Mouse (Mus musculus): ENCODE results near the gene Gba. TPM values are rescaled to one million over a fixed set of nuclear protein-coding genes. Genes with fewer than 3 reads are reported as not detected.

Gene Gba
- polyA plus RNA-seq, 1 experiment from 2014 or later: 26.2 TPM

DNA sequence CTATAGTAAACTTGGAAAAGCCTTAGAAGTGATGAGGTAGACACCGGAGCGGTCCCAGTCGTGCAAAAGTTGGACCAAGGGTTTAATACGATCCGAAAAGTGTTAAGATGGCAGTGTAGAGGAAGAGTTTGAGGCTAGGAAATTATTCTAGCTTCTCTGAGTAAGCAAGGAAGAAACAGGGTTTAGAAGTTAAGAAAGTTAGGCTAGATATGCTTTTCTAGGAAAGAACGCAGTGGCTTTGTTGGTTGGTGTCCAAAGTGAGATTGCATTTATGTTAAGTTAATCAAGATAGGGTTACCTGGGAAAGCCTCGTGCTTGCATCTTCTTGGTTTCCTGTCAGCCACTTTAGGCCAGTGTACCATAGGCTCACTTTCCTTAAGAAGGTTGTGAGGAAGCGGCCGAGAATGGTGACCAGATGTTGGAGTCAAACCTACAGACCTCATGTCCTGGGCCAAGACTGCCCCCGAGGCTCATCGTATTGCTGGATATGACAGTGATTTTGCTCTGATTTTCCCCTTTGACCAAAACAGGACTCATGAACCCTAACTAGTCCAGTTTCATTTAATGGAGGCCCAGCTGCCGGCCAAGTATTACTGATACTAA, 37.4 kb upstream of the Gba start:
- Histone ChIP-seq H3K27ac (replicated peaks) (peak overlapping the region; percentile 89), H3K4me3 (replicated peaks) (peak overlapping the region; percentile 71), H3K9me3 (replicated peaks) (no peaks in the 10 kb centered on the region), H3K4me1 (replicated peaks) (peaks cover 32% of the 10 kb centered on the region), H3K9ac (peak overlapping the region; percentile 85), H3K27me3 (no peaks in the 10 kb centered on the region), H3K36me3 (replicated peaks) (peaks cover 36% of the 10 kb centered on the region), H3K4me2 (peak overlapping the region; percentile 77)
- 15% methylated on average over 12 of the region's 12 CpGs for WGBS (ENCODE audit: insufficient replicate concordance)
- no peak; the same call in 1 of the 2 replicates for ATAC-seq (ENCODE audit: insufficient read depth)

DNA sequence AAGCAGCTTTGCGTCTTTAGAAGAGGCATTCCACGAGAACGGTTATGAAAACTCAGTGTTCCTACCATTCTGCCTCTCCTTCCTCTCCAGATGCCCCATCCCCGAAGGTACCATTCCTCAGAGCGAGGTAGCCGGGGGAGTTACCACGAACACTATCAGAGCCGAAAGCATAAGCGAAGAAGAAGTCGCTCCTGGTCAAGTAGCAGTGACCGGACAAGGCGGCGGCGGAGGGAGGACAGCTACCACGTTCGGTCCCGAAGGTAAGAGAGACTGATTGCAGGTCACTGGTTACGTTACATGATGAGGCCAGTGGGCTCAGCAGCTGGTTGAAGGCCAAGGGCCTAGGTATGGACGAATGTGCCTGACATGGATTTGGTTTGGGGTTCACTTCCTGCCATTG, 35.8 kb upstream of the Gba start:
- Histone ChIP-seq H3K4me3 (replicated peaks) (no peak overlapping the region), H3K36me3 (replicated peaks) (peaks cover 50% of the 10 kb centered on the region)

GRCm38 (mm10) chr3:89174844-89175243, 27.9 kb upstream of the Gba start:
- Histone ChIP-seq H3K9me3 (replicated peaks) (no peaks in the 10 kb centered on the region), H3K27ac (replicated peaks) (no peak overlapping the region), H3K4me2 (no peak overlapping the region), H3K4me1 (replicated peaks) (peaks cover 32% of the 10 kb centered on the region), H3K27me3 (no peaks in the 10 kb centered on the region), H3K9ac (no peak overlapping the region), H3K36me3 (replicated peaks) (peaks cover 81% of the 10 kb centered on the region), H3K4me3 (replicated peaks) (no peak overlapping the region)
- WGBS (ENCODE audit: insufficient replicate concordance): 87% methylated on average over 11 of the region's 11 CpGs
- ATAC-seq (ENCODE audit: insufficient read depth): no peak

More for the DNA sequence above, 35.8 kb upstream of the Gba start:
- Histone ChIP-seq H3K27ac (replicated peaks) (no peak overlapping the region), H3K27me3 (no peaks in the 10 kb centered on the region), H3K4me2 (no peak overlapping the region), H3K9me3 (replicated peaks) (no peaks in the 10 kb centered on the region), H3K4me1 (replicated peaks) (peaks cover 30% of the 10 kb centered on the region), H3K9ac (no peak overlapping the region)
- ATAC-seq (ENCODE audit: insufficient read depth): no peak
- WGBS (ENCODE audit: insufficient replicate concordance): 89% methylated on average over 19 of the region's 19 CpGs

GRCm38 (mm10) chr3:89175544-89175943, 27.2 kb upstream of the Gba start:
- ATAC-seq (ENCODE audit: insufficient read depth): no peak
- peaks cover 81% of the 10 kb centered on the region for H3K36me3 ChIP-seq (replicated peaks)
- no peak overlapping the region for H3K4me2 ChIP-seq
- no peaks in the 10 kb centered on the region for H3K9me3 ChIP-seq (replicated peaks)
- H3K9ac ChIP-seq: no peak overlapping the region
- no peak overlapping the region for H3K27ac ChIP-seq (replicated peaks)
- H3K4me1 ChIP-seq (replicated peaks): peaks cover 32% of the 10 kb centered on the region
- WGBS (ENCODE audit: insufficient replicate concordance): 86% methylated on average over 10 of the region's 10 CpGs
- H3K27me3 ChIP-seq: no peaks in the 10 kb centered on the region
- no peak overlapping the region for H3K4me3 ChIP-seq (replicated peaks)

DNA sequence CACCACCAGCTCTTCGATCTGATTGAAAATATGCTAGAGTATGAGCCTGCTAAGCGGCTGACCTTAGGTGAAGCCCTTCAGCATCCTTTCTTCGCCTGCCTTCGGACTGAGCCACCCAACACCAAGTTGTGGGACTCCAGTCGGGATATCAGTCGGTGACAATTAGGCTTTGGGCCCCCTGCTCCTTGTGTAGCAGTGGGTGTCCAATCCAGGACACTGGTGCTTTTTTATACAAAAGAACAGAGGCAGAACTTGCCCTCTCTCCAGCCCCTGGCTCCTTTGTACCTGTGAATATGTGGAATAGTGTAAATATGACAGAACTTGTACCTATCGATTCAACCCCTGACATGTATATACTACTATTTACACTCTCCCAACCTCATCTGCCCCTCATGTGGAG, 26.3 kb upstream of the Gba start:
- Histone ChIP-seq H3K9ac (no peak overlapping the region), H3K9me3 (replicated peaks) (no peaks in the 10 kb centered on the region), H3K27ac (replicated peaks) (peak overlapping the region; percentile 24; the same call in 1 of the 2 replicates), H3K4me3 (replicated peaks) (no peak overlapping the region; the same call in 1 of the 2 replicates), H3K27me3 (no peaks in the 10 kb centered on the region), H3K4me1 (replicated peaks) (peaks cover 32% of the 10 kb centered on the region), H3K4me2 (peak overlapping the region; percentile 92; the same call in 1 of the 2 replicates), H3K36me3 (replicated peaks) (peaks cover 81% of the 10 kb centered on the region)
- WGBS (ENCODE audit: insufficient replicate concordance): 82% methylated on average over 7 of the region's 7 CpGs
- no peak for ATAC-seq (ENCODE audit: insufficient read depth)

DNA sequence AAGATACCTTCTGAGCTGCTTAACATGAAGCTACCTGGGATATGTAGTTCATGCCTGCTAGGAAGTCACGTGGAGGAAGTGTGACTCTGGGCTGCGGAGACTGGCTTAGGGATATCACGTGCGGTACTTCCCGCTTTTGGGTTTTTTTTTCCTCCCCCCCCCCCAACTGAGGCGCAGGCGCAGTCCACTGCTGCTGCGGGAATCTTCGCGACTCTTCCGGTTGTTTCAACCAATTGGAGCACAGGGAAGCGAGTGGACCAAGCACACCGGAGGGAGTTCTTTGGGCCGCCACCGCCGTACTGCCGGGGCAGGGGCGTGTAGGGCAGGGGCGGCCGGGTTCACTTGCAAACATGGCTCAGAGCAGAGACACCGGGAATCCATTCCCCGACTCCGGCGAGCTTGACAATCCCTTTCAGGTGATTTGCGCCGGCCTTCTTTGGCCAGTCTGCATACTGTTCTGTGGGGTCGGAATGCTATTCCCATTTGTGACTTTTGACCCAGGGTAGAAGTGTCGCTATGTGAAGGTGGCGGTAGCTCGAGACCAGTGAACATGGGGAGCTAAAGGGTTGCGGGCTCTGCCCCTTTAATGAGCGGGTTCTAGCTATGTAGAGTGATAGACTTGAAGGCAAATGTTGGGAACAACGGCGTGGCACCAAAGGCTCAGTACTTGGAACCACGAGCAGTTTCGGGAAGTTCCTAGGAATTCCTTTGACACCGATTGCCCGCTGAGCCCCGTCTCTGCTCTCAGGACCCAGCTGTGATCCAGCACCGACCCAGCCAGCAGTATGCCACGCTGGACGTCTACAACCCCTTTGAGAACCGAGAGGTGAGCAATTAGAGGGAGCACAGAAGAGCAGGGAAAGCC, 25.3 kb upstream of the Gba start, which contains the start of gene Scamp3:
Gene Scamp3, plus strand, starts transcription at position 232 of the 865 bp plus-strand sequence.
- Histone ChIP-seq H3K9ac (peak within 1 kb of the TSS; percentile 81), H3K4me3 (replicated peaks) (peak within 1 kb of the TSS; percentile 86), H3K4me1 (replicated peaks) (peaks cover 41% of the 10 kb centered on the region), H3K4me2 (peak within 1 kb of the TSS; percentile 92), H3K27me3 (no peaks in the 10 kb centered on the region), H3K36me3 (replicated peaks) (peaks cover 82% of the 10 kb centered on the region), H3K27ac (replicated peaks) (peak within 1 kb of the TSS; percentile 78), H3K9me3 (replicated peaks) (no peaks in the 10 kb centered on the region)
- ATAC-seq (ENCODE audit: insufficient read depth): peak; percentile 90
- whole genome bisulfite sequencing (ENCODE audit: insufficient replicate concordance): under 1% methylated on average over 43 of the region's 43 CpGs

DNA sequence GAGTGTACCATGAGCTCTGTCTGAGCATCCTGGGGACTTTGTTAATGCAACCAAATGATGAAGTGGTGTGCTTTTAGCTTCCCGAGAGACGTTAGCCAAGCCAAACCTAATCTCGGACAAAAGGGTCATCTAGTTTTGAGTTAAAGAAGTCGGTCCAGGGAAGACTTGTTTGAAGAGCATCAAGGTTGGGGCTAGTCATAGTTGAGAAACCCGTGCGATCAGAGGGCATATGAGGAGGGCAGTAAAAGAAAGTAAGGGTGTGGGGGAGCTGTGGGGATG, 24.7 kb upstream of the Gba start:
- Histone ChIP-seq H3K9ac (peak overlapping the region; percentile 81), H3K4me2 (peak overlapping the region; percentile 92), H3K36me3 (replicated peaks) (peaks cover 79% of the 10 kb centered on the region), H3K27ac (replicated peaks) (peak overlapping the region; percentile 78), H3K4me1 (replicated peaks) (peaks cover 46% of the 10 kb centered on the region), H3K4me3 (replicated peaks) (peak overlapping the region; percentile 86), H3K9me3 (replicated peaks) (no peaks in the 10 kb centered on the region), H3K27me3 (no peaks in the 10 kb centered on the region)
- 3% methylated on average over 6 of the region's 6 CpGs for WGBS (ENCODE audit: insufficient replicate concordance)
- ATAC-seq (ENCODE audit: insufficient read depth): no peak

DNA sequence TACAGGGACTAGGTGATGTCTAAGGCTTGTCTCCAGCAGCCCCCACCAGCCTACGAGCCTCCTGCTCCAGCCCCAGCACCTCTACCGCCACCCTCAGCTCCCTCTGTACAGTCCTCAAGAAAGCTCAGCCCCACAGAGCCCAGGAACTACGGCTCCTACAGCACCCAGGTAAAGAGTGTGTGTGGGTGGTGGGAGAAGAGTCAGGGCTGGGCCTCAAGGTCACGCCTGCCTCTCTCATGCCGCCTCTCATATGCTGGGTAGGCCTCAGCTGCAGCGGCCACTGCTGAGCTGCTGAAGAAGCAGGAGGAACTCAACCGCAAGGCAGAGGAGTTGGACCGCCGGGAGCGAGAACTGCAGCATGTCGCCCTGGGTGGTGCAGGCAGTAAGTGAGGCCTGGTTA, 23.7 kb upstream of the Gba start:
- Histone ChIP-seq H3K36me3 (replicated peaks) (peaks cover 69% of the 10 kb centered on the region), H3K4me2 (peak overlapping the region; percentile 92), H3K9me3 (replicated peaks) (no peaks in the 10 kb centered on the region), H3K27ac (replicated peaks) (no peak overlapping the region), H3K4me1 (replicated peaks) (peaks cover 56% of the 10 kb centered on the region), H3K27me3 (no peaks in the 10 kb centered on the region), H3K9ac (no peak overlapping the region), H3K4me3 (replicated peaks) (no peak overlapping the region)
- ATAC-seq (ENCODE audit: insufficient read depth): no peak
- WGBS (ENCODE audit: insufficient replicate concordance): 77% methylated on average over 11 of the region's 11 CpGs

DNA sequence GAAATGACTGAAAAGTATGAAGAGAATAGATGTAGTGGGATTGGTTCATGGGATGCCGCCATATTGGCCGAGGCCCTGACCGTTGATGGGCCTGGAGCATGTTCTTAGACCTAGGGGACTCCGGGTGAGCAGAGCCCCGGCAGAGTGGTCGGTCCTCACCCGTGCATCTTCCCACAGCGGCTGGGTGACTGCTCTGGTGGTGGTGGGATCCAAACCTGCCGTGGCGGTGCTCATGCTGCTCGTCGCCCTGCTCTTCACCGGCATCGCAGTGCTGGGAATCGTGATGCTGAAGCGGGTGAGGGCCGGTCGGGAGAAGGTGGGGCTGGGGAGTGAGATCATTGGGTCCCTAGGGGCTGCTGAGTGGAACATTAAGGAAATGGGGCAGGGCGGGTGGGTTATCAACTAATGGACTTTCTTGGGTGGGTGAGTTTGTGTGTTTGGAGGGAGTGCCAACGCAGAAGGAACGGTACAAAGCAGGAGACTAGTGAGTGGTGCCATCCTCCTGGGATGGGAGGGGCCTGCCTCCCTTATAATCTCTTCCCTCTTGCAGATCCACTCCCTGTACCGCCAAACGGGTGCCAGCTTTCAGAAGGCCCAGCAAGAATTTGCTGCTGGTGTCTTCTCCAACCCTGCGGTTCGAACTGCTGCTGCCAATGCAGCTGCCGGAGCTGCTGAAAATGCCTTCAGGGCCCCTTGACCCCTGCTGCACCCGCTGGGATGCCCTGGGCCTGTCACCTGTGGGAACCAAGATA, 20.8 kb upstream of the Gba start:
- H3K4me3 ChIP-seq (replicated peaks): no peak overlapping the region
- peaks cover 41% of the 10 kb centered on the region for H3K36me3 ChIP-seq (replicated peaks)
- peak overlapping the region; percentile 93; the same call in 1 of the 2 replicates for H3K4me2 ChIP-seq
- ATAC-seq (ENCODE audit: insufficient read depth): no peak
- H3K4me1 ChIP-seq (replicated peaks): peaks cover 52% of the 10 kb centered on the region
- 85% methylated on average over 27 of the region's 27 CpGs for WGBS (ENCODE audit: insufficient replicate concordance)
- H3K9ac ChIP-seq: no peak overlapping the region
- no peaks in the 10 kb centered on the region for H3K27me3 ChIP-seq
- peak overlapping the region; percentile 66; the same call in 1 of the 2 replicates for H3K27ac ChIP-seq (replicated peaks)
- no peaks in the 10 kb centered on the region for H3K9me3 ChIP-seq (replicated peaks)

DNA sequence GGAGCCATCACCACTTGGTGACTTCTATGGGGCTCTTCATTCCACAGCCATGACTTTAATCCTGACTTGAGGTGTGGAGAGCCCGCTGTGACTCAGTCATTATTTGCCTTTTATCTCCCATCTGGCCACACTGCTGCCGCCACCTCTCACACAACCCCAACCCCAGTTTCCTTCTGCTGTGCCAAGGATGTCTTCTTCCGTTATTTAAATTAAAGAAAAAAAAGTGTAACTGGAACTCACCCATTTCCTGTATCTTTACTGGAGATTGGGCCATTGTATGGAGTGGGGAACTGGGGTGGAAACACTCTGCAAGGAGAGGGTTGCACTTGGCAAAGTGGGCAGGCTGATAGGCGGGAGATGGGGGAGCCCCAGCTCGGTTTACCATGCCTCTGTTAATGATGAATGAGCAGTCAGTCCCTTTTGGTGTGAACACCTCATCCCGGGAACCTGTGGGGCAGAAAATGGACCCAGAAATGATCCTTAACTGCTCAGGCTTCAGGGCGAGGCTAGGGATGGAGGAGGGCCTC, 20.1 kb upstream of the Gba start:
- H3K27ac ChIP-seq (replicated peaks): peak overlapping the region; percentile 66; the same call in 1 of the 2 replicates
- 17% methylated on average over 7 of the region's 7 CpGs for WGBS (ENCODE audit: insufficient replicate concordance)
- H3K9ac ChIP-seq: no peak overlapping the region

More for the DNA sequence above, 20.1 kb upstream of the Gba start:
- peaks cover 41% of the 10 kb centered on the region for H3K36me3 ChIP-seq (replicated peaks)
- peak overlapping the region; percentile 93 for H3K4me2 ChIP-seq
- no peaks in the 10 kb centered on the region for H3K27me3 ChIP-seq
- peaks cover 52% of the 10 kb centered on the region for H3K4me1 ChIP-seq (replicated peaks)
- no peaks in the 10 kb centered on the region for H3K9me3 ChIP-seq (replicated peaks)
- no peak for ATAC-seq (ENCODE audit: insufficient read depth)
- H3K4me3 ChIP-seq (replicated peaks): peak overlapping the region; percentile 63

Data from liver, embryonic 15.5 days (tissue).